Mouse (Mus musculus): ENCODE data around the gene Crcp.
A peak's percentile ranks its signal among the peaks of the same experiment; 100 is the strongest.

Crcp gene

GRCm38 (mm10) chr5:130029142-130029897 is at the start of gene Crcp, which contains the start of gene Asl:
Gene Crcp (plus strand): TSS chr5:130029290.
Gene Asl (minus strand): TSS chr5:130029247.
- peak; percentile 87 for DNase-seq (ENCODE audit: low read depth)

GRCm38 (mm10) chr5:129980216-129980615 is 48.9 kb upstream of the Crcp start:
- DNase-seq (ENCODE audit: low read depth) = no peak

DNA sequence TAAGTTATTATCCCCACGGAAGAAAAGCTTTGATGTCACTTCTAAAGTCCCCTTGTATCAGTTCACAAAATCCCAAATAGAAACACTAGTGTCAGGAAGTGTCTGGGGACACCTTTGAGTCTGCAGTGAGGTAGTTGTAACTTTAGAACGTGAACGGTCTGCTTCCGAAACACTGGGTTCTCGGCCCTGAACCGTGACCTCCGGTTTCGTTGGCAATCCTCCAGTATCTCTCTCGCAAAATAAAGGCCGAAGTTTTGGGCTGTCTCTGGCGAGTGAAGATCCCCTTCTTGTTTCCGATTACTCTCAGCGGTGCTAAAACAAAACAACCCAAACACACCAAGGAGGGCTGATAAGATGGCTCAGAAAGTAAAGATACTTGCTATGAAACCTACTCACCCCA is 39.7 kb upstream of the Crcp start:
- DNase-seq (ENCODE audit: low read depth) = no peak

DNA sequence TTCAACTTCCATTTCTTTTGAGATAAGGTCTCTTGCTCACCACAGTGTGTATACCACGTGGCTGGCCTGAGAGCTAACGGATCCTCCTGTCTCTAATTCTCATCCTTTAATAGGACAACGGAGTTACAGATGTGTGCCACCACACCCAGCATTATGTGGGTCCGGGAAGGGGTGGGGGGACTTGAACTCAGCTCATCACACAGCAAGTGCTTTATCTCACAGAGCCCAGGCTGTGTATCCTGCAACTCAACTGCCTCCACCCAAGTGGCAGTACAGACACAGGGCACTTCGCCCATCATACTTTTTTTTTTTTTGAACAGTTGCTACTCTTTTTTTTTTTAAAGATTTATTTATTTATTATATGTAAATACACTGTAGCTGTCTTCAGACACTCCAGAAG is 37.2 kb upstream of the Crcp start:
- DNase-seq (ENCODE audit: low read depth) = no peak

- no peak for DNase-seq (ENCODE audit: low read depth)
These were observed 35.7 kb upstream of the Crcp start for GRCm38 (mm10) chr5:129993374-129993773.

DNA sequence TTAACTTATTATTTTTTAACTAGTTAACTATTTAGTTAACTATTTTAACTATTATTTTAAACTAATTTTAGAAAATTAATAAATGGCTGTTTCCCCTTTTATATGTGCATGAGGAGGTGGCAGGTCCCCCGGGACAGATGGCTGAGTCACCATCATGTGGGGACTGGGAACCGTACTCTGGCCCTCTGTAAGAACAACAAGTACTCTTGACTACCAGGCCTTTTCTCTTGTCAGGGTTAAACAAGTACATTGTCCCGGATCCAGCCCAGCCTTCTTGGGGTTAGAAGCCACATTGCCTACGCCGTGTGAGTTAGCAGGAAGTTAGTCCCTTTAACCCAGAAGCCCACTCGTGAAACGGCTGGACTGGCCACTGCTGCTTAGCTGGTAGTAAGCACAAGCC is 34.1 kb upstream of the Crcp start:
- no peak for DNase-seq (ENCODE audit: low read depth)

DNA sequence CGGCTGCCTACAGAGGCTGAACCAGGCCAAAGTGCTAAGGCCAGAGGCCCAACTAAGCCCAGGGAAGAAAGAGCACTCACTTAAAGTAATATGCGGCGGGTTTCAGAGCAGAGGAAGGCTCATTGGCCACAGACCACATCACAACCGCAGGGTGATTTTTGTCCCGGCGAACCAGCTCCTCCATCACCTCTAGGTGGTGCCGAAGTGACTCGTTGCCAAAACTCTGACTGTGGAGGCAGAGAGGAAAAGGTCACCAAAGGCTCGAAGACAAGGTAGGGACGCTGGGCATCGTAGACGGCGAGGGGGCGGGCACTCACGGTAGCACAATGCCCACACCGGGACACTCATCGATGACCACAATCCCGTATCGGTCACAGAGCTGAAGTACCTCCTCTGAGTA is 31.4 kb upstream of the Crcp start:
- DNase-seq (ENCODE audit: low read depth) = no peak

GRCm38 (mm10) chr5:129999097-129999496 is 30.0 kb upstream of the Crcp start:
- peak; percentile 85 for DNase-seq (ENCODE audit: low read depth)

DNA sequence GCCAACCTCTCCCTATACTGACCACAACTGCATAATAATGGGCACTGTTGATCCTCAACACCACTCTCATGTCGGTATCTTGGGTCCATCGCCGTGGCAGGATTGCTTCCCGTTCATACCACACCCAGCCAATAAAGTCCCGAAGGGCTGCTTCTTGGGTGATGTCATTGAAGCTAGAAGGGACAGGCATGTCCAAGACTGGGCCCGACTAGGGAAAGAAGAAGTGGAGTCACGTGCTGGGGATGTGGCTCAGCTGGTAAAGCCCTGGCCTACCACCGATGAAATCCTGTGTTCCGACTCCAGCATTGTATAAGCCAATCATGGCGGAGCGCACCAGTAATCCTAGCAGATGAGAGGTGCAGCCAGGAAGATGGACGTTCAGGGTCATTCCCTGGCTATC is 28.4 kb upstream of the Crcp start:
- no peak for DNase-seq (ENCODE audit: low read depth)

GRCm38 (mm10) chr5:130001356-130001987 is 27.6 kb upstream of the Crcp start:
- no peak for DNase-seq (ENCODE audit: low read depth)

GRCm38 (mm10) chr5:130002301-130003146 is 26.6 kb upstream of the Crcp start, which contains the start of gene Gusb:
Gene Gusb (minus strand): TSS chr5:130003049.
- DNase-seq (ENCODE audit: low read depth) = peak; percentile 92

- peak; percentile 63 for DNase-seq (ENCODE audit: low read depth)
These were observed 25.9 kb upstream of the Crcp start for GRCm38 (mm10) chr5:130003229-130003628.

DNA sequence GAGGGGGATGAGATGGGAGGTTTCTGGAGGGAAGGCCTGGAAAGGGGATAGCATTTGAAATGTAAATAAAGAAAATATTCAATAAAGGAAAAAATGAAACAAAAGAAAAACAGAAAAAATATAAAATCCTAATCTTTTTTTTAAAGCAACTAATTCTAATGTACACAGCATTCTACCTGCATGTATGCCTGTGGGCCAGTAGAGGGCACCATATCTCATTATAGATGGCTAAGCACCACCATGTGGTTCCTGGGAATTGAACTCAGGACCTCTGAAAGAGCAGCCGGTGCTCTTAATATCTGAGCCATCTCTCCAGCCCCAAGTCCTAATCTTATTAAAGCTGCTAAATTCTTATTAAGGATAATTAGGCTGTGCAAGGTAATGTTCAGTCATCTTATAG is 21.7 kb upstream of the Crcp start:
- DNase-seq (ENCODE audit: low read depth) = peak; percentile 30

- DNase-seq (ENCODE audit: low read depth) = no peak
These were observed 21.0 kb upstream of the Crcp start for GRCm38 (mm10) chr5:130008034-130008590.

GRCm38 (mm10) chr5:130009784-130010183 is 19.3 kb upstream of the Crcp start:
- no peak for DNase-seq (ENCODE audit: low read depth)

DNA sequence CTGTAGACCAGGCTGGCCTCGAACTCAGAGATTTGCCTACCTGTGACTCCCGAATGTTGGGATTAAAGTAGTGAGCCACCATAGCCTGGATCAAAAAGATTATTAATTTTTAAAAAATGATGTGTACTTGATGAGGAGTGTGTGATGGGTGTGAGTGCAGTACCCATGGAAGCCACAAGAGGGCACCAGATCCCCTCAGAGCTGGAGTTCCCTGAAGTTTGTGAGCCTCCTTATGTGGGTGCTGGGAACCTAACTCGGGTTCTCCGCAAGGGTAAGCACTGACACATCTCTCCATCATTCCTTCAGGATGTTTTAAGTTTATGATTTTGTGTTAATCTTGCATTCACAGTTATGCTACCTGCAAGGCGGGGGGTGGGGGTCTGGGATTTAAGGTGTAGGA is 18.1 kb upstream of the Crcp start:
- DNase-seq (ENCODE audit: low read depth) = peak; percentile 40

DNA sequence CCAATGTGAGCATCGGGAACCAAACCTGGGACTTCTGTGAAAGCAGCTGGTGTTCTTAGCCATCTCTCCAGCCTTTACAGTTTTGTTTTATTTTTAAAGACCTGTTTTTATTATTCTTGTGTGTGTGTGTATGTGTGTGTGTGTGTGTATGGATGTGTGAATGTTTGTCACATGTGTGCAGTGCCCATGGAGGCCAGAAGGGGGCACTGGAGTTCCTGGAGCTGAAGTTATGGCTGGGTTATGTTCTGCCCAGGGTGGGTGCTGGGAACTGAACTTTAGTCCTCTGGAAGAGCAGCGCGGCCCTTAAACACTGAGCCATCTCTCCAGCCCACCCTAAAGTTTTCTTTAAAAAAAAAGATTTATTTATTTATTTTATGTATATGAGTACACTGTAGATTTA is 14.0 kb upstream of the Crcp start:
- DNase-seq (ENCODE audit: low read depth) = no peak

DNA sequence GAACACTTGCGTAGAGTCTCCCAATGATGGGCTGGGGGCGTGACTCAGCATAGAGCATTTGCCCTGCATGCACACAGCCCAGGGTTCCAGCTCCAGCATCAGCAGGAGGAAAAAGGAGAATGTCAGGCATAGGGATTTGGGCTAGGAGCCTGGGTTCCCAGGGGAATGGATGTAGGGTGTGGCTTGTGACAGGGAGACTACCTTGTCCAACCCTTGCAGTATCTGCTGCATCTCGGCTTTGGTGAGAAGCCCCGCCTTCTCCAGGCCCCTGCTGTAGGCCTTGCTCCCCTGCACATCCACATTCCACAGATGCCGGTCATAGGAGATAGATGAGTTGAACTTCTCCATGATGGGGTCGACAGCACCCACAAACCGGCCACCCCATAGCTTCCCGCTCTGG is 9.6 kb upstream of the Crcp start:
- DNase-seq (ENCODE audit: low read depth) = no peak

DNA sequence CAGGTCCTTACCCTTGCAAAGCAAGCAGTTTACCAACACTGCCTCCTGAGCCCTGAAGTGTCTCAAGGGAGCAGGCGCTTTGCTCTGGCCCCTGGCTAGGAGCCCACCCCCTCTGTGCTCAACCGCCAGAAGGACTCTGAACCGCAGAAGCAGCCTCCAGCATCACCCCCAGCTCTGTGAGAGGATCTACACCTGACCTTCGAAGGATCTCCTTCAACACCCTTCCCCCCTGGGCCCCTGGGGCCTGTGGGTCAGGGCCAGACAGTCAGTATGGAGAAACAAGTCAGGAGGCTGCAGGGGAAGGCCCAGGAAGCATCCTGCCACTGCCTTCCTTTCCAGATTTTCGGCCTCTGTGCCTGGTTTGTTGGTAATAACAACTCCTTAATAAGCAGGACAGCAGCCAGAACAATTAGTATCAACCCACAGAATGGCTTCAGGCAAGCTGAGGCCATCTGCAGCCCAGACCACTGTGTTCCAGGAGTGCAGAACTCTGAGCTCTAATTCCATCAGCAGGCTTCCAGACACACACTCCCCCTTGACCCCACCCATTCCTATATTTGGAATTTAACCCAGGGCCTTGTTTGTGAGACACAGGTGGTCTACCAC is 7.6 kb upstream of the Crcp start:
- DNase-seq (ENCODE audit: low read depth) = peak; percentile 35

DNA sequence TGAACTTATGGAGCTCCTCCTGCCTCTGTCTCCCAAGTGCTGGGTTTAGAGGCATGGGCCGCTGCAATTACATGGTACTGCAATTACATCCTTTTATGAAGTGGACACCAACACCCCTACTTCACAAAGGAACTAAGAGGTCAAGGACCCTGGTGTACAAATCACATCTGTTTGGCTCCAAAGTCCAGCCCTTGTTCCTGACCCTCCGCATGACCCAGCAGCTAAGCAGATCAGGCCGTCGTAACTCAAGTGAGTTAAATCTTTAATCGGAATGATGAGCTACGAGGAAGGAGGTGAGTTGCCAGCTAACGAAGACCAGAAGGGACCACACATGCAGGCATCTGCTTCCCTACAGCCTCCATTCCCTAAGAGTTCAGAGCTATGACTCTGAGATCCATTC is 6.7 kb upstream of the Crcp start:
- no peak for DNase-seq (ENCODE audit: low read depth)

DNA sequence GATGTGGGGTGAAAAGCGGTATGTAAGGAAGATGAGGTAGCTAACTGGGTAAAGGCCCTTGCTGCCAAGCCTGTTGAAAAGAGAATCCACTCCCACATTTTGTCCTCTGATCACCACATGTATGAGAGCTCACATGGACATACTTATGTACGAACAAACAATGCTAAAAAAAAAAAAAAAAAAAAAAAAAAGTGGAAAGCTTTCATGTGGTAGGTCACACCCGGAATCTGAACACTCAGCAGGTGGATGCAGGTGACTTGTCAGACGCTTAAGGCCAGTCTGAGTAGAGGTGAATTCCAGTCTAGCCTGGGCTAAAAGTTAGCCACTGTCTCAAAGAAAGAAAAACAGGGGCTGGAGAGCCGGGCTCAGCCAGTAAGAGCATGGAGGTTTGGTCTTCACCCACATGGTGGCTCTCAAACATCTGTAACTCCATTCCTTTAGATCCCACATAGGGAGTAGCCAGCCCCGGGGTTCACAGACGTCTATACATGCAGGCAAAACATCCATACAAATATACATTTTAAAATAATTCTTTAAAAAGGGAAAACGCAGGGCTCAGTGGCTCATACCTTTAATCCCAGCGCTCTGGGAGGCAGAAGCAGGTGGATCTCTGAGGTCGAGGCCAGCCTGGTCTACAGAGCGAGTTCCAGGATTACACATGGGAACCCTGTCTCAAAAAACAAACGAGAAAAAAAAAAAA is 5.9 kb upstream of the Crcp start:
- peak; percentile 37 for DNase-seq (ENCODE audit: low read depth)

Data from NIH3T3 (cell line).